Mouse (Mus musculus) lung, postnatal 0 days (tissue): Measurements from ENCODE around the gene Prkcd. TPM values are rescaled to one million over a fixed set of nuclear protein-coding genes. Genes with fewer than 3 reads are reported as not detected.

ENCODE experiments used
- ATAC-seq: fragments of 200-750 bp; cut with Nextera tagmentation; 2 replicates; pipeline ENCODE4 v1.8.0; 2017; ENCODE audit warnings: moderate library complexity
- DNase-seq: peaks from one replicate; pipeline ENCODE4 v3.0.0-alpha.2; 2016; ENCODE audit warnings: low spot score
- H3K27ac ChIP-seq: fragments of 300-500 bp; sonication (generic); 2 replicates; pipeline ENCODE4 v1.5.1; 2014; ENCODE audit warnings: antibody characterized with exemption, mild to moderate bottlenecking, low read length, mixed read lengths
- H3K27me3 ChIP-seq: fragments of 300-500 bp; sonication (generic); replicated peaks from 2 replicates; pipeline ENCODE4 v1.6.1; 2014; ENCODE audit warnings: low read length, mixed read lengths; ENCODE audit not compliant: insufficient read depth
- H3K36me3 ChIP-seq: fragments of 300-500 bp; sonication (generic); 2 replicates; pipeline ENCODE4 v1.6.1; 2014; ENCODE audit warnings: low read length, mixed read lengths; ENCODE audit not compliant: insufficient read depth
- H3K4me1 ChIP-seq: fragments of 300-500 bp; sonication (generic); 2 replicates; pipeline ENCODE4 v1.6.1; 2014; ENCODE audit warnings: antibody characterized with exemption, low read depth, low read length, mixed read lengths; ENCODE audit not compliant: insufficient read depth
- H3K4me2 ChIP-seq: fragments of 300-500 bp; sonication (generic); replicated peaks from 2 replicates; pipeline ENCODE4 v1.6.1; 2014; ENCODE audit warnings: low read depth, mild to moderate bottlenecking, low read length, moderate library complexity, mixed read lengths
- H3K4me3 ChIP-seq: fragments of 300-500 bp; sonication (generic); 2 replicates; pipeline ENCODE4 v1.5.1; 2014; ENCODE audit warnings: low read depth, low read length
- H3K9ac ChIP-seq: fragments of 300-500 bp; sonication (generic); replicated peaks from 2 replicates; pipeline ENCODE4 v1.6.1; 2014; ENCODE audit warnings: low read depth, mild to moderate bottlenecking
- H3K9me3 ChIP-seq: fragments of 300-500 bp; sonication (generic); 2 replicates; pipeline ENCODE4 v1.6.1; 2016; ENCODE audit warnings: low read length, mixed read lengths
- CTCF ChIP-seq: IDR thresholded peaks from 2 replicates; pipeline ENCODE4 v1.5.1; 2016; ENCODE audit warnings: antibody characterized with exemption, mild to moderate bottlenecking
- EP300 ChIP-seq: IDR thresholded peaks from 2 replicates; pipeline ENCODE4 v1.6.1; 2016; ENCODE audit warnings: antibody characterized with exemption, mild to moderate bottlenecking, control low read depth
- WGBS: fragments of 180-500 bp; shearing (Covaris S2); extraction: QIAGEN DNeasy Blood & Tissue Kit; methylation state at CpG from one replicate; pipeline ENCODE4 v1.1.7; 2014; 5-methylcytosine and 5-hydroxymethylcytosine counted together
- polyA plus RNA-seq: library from polyadenylated mRNA; unstranded; fragments of >200 nt; fragmentation: Nextera tagmentation; extraction: Ambion mirVana; gene quantifications from 2 replicates; pipeline ENCODE4 v1.2.1, GENCODE M21; 2015

Gene Prkcd
- polyA plus RNA-seq, 1 experiment from 2014 or later: 59.4 TPM

GRCm38 (mm10) chr14:30648478-30648877 is 22.5 kb upstream of the Prkcd start:
- Histone ChIP-seq H3K36me3 (no peaks in the 10 kb centered on the region), H3K4me3 (no peak overlapping the region), H3K9ac (no peak overlapping the region), H3K9me3 (no peaks in the 10 kb centered on the region), H3K27ac (no peak overlapping the region), H3K4me2 (no peak overlapping the region), H3K4me1 (no peaks in the 10 kb centered on the region), H3K27me3 (no peaks in the 10 kb centered on the region)
- TF ChIP-seq EP300: no peak
- TF ChIP-seq CTCF: no peak
- ATAC-seq (no peak), DNase-seq (no peak)
- 33% methylated on average over 3 of the region's 3 CpGs for WGBS

- ATAC-seq: no peak
- Histone ChIP-seq H3K36me3 (no peaks in the 10 kb centered on the region), H3K27ac (no peak overlapping the region), H3K27me3 (no peaks in the 10 kb centered on the region), H3K9me3 (no peaks in the 10 kb centered on the region), H3K4me2 (no peak overlapping the region), H3K9ac (no peak overlapping the region), H3K4me3 (no peak overlapping the region), H3K4me1 (no peaks in the 10 kb centered on the region)
- no peak for TF ChIP-seq CTCF
- no peak for TF ChIP-seq EP300
- WGBS: 54% methylated on average over 1 of the region's 1 CpGs
- DNase-seq: no peak
Observed at GRCm38 (mm10) chr14:30646486-30646885, 20.5 kb upstream of the Prkcd start.

- Histone ChIP-seq H3K4me3 (no peak overlapping the region), H3K9me3 (no peaks in the 10 kb centered on the region), H3K4me2 (no peak overlapping the region), H3K9ac (no peak overlapping the region), H3K36me3 (no peaks in the 10 kb centered on the region), H3K27ac (no peak overlapping the region), H3K4me1 (no peaks in the 10 kb centered on the region), H3K27me3 (no peaks in the 10 kb centered on the region)
- DNase-seq (no peak), ATAC-seq (no peak)
- WGBS: 57% methylated on average over 8 of the region's 8 CpGs
- TF ChIP-seq EP300: no peak
- no peak for TF ChIP-seq CTCF
Observed at GRCm38 (mm10) chr14:30645066-30645465, 19.1 kb upstream of the Prkcd start.

DNA sequence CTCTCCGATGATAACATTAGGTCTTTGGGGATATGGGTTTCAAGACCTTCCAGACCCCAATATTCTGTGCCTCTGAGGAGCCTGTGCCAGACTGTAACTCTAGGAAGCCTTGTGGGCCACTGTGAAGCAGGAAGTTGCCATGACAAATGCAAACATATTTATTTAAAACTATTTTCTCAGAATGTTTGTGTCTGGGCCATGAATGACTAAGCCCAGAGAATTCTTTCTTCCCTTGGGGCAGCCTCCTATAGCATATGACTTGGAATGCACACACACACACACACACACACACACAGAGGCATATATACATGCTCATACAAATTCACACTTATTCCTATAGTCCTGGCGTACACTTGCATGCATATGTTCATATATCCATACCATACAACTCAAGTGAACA is 18.0 kb upstream of the Prkcd start:
- Histone ChIP-seq H3K36me3 (no peaks in the 10 kb centered on the region), H3K4me2 (no peak overlapping the region), H3K27me3 (no peaks in the 10 kb centered on the region), H3K9ac (no peak overlapping the region), H3K27ac (no peak overlapping the region), H3K4me1 (no peaks in the 10 kb centered on the region), H3K4me3 (no peak overlapping the region), H3K9me3 (no peaks in the 10 kb centered on the region)
- no peak for DNase-seq
- 95% methylated on average over 2 of the region's 2 CpGs for WGBS
- no peak for TF ChIP-seq CTCF
- TF ChIP-seq EP300: no peak
- ATAC-seq: no peak

DNA sequence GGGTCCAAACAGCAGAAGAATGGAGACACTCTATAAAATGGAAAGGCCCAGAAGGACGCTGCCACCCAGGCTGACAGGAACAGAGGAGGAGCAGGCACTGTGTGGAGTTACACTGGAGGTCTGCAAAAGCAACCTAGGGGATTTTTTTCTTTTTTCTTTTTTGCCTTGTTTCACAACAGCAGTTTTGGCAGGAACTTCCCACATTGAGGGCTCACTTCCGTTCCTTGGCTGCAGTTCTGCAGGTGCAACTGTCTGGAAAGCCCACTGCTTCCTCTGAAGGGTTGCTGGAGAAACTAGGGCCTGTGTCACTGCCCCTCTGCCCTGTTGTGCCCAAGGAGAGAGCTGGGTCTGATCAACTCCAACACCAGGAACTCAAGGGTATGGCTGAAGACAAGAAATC is 15.7 kb upstream of the Prkcd start:
- Histone ChIP-seq H3K9ac (no peak overlapping the region), H3K4me1 (no peaks in the 10 kb centered on the region; the same call in 1 of the 2 replicates), H3K27ac (no peak overlapping the region), H3K4me2 (no peak overlapping the region), H3K36me3 (no peaks in the 10 kb centered on the region), H3K27me3 (no peaks in the 10 kb centered on the region), H3K4me3 (no peak overlapping the region), H3K9me3 (no peaks in the 10 kb centered on the region)
- DNase-seq (no peak), ATAC-seq (no peak)
- 47% methylated on average over 2 of the region's 2 CpGs for WGBS
- no peak for TF ChIP-seq CTCF
- no peak for TF ChIP-seq EP300

DNA sequence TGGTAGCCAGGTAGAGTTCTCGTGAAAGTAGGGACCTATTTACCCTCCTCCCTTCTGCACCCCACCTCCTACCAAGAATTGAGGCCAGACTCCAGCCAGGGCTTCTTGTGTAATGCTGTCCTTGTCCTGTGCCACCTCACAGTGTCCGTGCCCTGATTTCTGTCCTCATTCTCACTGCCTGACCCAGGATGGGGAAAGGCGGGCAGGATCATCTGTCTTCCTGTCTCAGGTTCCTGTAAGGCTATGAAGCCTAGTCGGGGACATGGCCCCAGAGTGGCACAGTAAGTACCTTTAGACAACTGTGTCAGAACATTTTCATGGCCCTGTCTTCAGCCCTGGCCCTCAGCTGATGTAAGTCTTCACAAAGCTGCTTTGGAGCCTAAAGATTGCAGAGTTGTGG is 12.7 kb upstream of the Prkcd start:
- no peak for TF ChIP-seq EP300
- TF ChIP-seq CTCF: no peak
- no peak for ATAC-seq
- H3K9me3 ChIP-seq: no peaks in the 10 kb centered on the region
- WGBS: 55% methylated on average over 4 of the region's 4 CpGs
- no peaks in the 10 kb centered on the region; the same call in 1 of the 2 replicates for H3K4me1 ChIP-seq
- no peak for DNase-seq
- no peaks in the 10 kb centered on the region for H3K27me3 ChIP-seq
- no peak overlapping the region for H3K27ac ChIP-seq
- no peak overlapping the region for H3K4me2 ChIP-seq
- no peak overlapping the region for H3K9ac ChIP-seq
- H3K4me3 ChIP-seq: no peak overlapping the region
- no peaks in the 10 kb centered on the region for H3K36me3 ChIP-seq

- Histone ChIP-seq H3K9me3 (no peaks in the 10 kb centered on the region), H3K27ac (no peak overlapping the region), H3K4me1 (no peaks in the 10 kb centered on the region; the same call in 1 of the 2 replicates), H3K36me3 (no peaks in the 10 kb centered on the region), H3K4me3 (no peak overlapping the region), H3K4me2 (no peak overlapping the region), H3K9ac (no peak overlapping the region), H3K27me3 (no peaks in the 10 kb centered on the region)
- TF ChIP-seq CTCF (no peak), EP300 (no peak)
- DNase-seq (no peak), ATAC-seq (no peak)
- WGBS: 60% methylated on average over 4 of the region's 4 CpGs
Observed at GRCm38 (mm10) chr14:30638009-30638408, 12.0 kb upstream of the Prkcd start.
